Mouse (Mus musculus): ENCODE measurements at regions not wholly inside any gene's neighbourhood (a gene's known extent, or its start where the extent isn't known, plus 50 kb on each side); places are given as distances from the start of the nearest gene placed in this dataset.

- no peaks in the 10 kb centered on the region for H3K36me3 ChIP-seq (ENCODE audit: inconsistent target)
- 100% methylated on average over 4 of the region's 4 CpGs for WGBS (ENCODE audit: missing documents)
- no peak overlapping the region for H3K4me3 ChIP-seq (ENCODE audit: inconsistent target)
- H3K27ac ChIP-seq, result no peak overlapping the region
- H3K79me2 ChIP-seq (ENCODE audit: inconsistent target), result no peaks in the 10 kb centered on the region
Observed at GRCm38 (mm10) chr2:128247967-128248366, 122.1 kb downstream of the Bcl2l11 start.

- Histone ChIP-seq H3K79me2 (ENCODE audit: inconsistent target) (no peaks in the 10 kb centered on the region), H3K4me3 (ENCODE audit: inconsistent target) (no peak overlapping the region), H3K36me3 (ENCODE audit: inconsistent target) (no peaks in the 10 kb centered on the region), H3K27ac (no peak overlapping the region)
- 68% methylated on average over 4 of the region's 4 CpGs for WGBS (ENCODE audit: missing documents)
Observed at GRCm38 (mm10) chr2:128249188-128249587, 123.3 kb downstream of the Bcl2l11 start.

GRCm38 (mm10) chr2:128249607-128250006 is 123.8 kb downstream of the Bcl2l11 start:
- no peaks in the 10 kb centered on the region for H3K36me3 ChIP-seq (ENCODE audit: inconsistent target)
- H3K27ac ChIP-seq, result no peak overlapping the region
- no peaks in the 10 kb centered on the region for H3K79me2 ChIP-seq (ENCODE audit: inconsistent target)
- WGBS (ENCODE audit: missing documents), result 34% methylated on average over 2 of the region's 2 CpGs
- no peak overlapping the region for H3K4me3 ChIP-seq (ENCODE audit: inconsistent target)

GRCm38 (mm10) chr2:128250841-128251240 is 125.0 kb downstream of the Bcl2l11 start:
- Histone ChIP-seq H3K36me3 (ENCODE audit: inconsistent target) (no peaks in the 10 kb centered on the region), H3K27ac (no peak overlapping the region), H3K79me2 (ENCODE audit: inconsistent target) (no peaks in the 10 kb centered on the region), H3K4me3 (ENCODE audit: inconsistent target) (no peak overlapping the region)
- 83% methylated on average over 4 of the region's 4 CpGs for WGBS (ENCODE audit: missing documents)

GRCm38 (mm10) chr2:128256651-128257050 is 130.8 kb downstream of the Bcl2l11 start:
- no peaks in the 10 kb centered on the region for H3K79me2 ChIP-seq (ENCODE audit: inconsistent target)
- 98% methylated on average over 6 of the region's 6 CpGs for WGBS (ENCODE audit: missing documents)
- H3K4me3 ChIP-seq (ENCODE audit: inconsistent target), result no peak overlapping the region
- no peaks in the 10 kb centered on the region for H3K36me3 ChIP-seq (ENCODE audit: inconsistent target)
- no peak overlapping the region for H3K27ac ChIP-seq

- no peak overlapping the region for H3K27ac ChIP-seq
- no peaks in the 10 kb centered on the region for H3K36me3 ChIP-seq (ENCODE audit: inconsistent target)
- WGBS (ENCODE audit: missing documents), result 95% methylated on average over 9 of the region's 9 CpGs
- H3K79me2 ChIP-seq (ENCODE audit: inconsistent target), result no peaks in the 10 kb centered on the region
- H3K4me3 ChIP-seq (ENCODE audit: inconsistent target), result no peak overlapping the region
Observed at GRCm38 (mm10) chr2:128257262-128257661, 131.4 kb downstream of the Bcl2l11 start.

- WGBS (ENCODE audit: missing documents), result 93% methylated on average over 3 of the region's 3 CpGs
- H3K27ac ChIP-seq, result no peak overlapping the region
- no peak overlapping the region for H3K4me3 ChIP-seq (ENCODE audit: inconsistent target)
- H3K79me2 ChIP-seq (ENCODE audit: inconsistent target), result no peaks in the 10 kb centered on the region
- H3K36me3 ChIP-seq (ENCODE audit: inconsistent target), result no peaks in the 10 kb centered on the region
Observed at GRCm38 (mm10) chr2:128263880-128264279, 138.0 kb downstream of the Bcl2l11 start.

- Histone ChIP-seq H3K27ac (no peak overlapping the region), H3K79me2 (ENCODE audit: inconsistent target) (no peaks in the 10 kb centered on the region), H3K4me3 (ENCODE audit: inconsistent target) (no peak overlapping the region), H3K36me3 (ENCODE audit: inconsistent target) (no peaks in the 10 kb centered on the region)
- 91% methylated on average over 9 of the region's 9 CpGs for WGBS (ENCODE audit: missing documents)
Observed at GRCm38 (mm10) chr2:128265014-128265990, 139.5 kb downstream of the Bcl2l11 start.

- H3K4me3 ChIP-seq (ENCODE audit: inconsistent target), result no peak overlapping the region
- H3K79me2 ChIP-seq (ENCODE audit: inconsistent target), result no peaks in the 10 kb centered on the region
- 97% methylated on average over 9 of the region's 9 CpGs for WGBS (ENCODE audit: missing documents)
- no peaks in the 10 kb centered on the region for H3K36me3 ChIP-seq (ENCODE audit: inconsistent target)
- H3K27ac ChIP-seq, result no peak overlapping the region
Observed at GRCm38 (mm10) chr2:128270377-128271129, 144.7 kb downstream of the Bcl2l11 start.

- WGBS (ENCODE audit: missing documents), result 6% methylated on average over 5 of the region's 7 CpGs
- no peaks in the 10 kb centered on the region for H3K79me2 ChIP-seq (ENCODE audit: inconsistent target)
Observed at GRCm38 (mm10) chr2:128272789-128273188, 147.0 kb downstream of the Bcl2l11 start.

GRCm38 (mm10) chr2:128273292-128273691 is 147.5 kb downstream of the Bcl2l11 start:
- 100% methylated on average over 4 of the region's 4 CpGs for WGBS (ENCODE audit: missing documents)
- H3K4me3 ChIP-seq (ENCODE audit: inconsistent target), result no peak overlapping the region
- H3K27ac ChIP-seq, result no peak overlapping the region
- no peaks in the 10 kb centered on the region for H3K79me2 ChIP-seq (ENCODE audit: inconsistent target)
- H3K36me3 ChIP-seq (ENCODE audit: inconsistent target), result no peaks in the 10 kb centered on the region

More at GRCm38 (mm10) chr2:128272789-128273188, 147.0 kb downstream of the Bcl2l11 start:
- Histone ChIP-seq H3K4me3 (ENCODE audit: inconsistent target) (no peak overlapping the region), H3K36me3 (ENCODE audit: inconsistent target) (no peaks in the 10 kb centered on the region), H3K27ac (no peak overlapping the region)

GRCm38 (mm10) chr2:128276337-128276736 is 150.5 kb downstream of the Bcl2l11 start:
- Histone ChIP-seq H3K79me2 (ENCODE audit: inconsistent target) (no peaks in the 10 kb centered on the region), H3K4me3 (ENCODE audit: inconsistent target) (no peak overlapping the region), H3K36me3 (ENCODE audit: inconsistent target) (no peaks in the 10 kb centered on the region), H3K27ac (no peak overlapping the region)
- WGBS (ENCODE audit: missing documents), result 67% methylated on average over 5 of the region's 5 CpGs

- H3K4me3 ChIP-seq (ENCODE audit: inconsistent target), result no peak overlapping the region
- no peaks in the 10 kb centered on the region for H3K79me2 ChIP-seq (ENCODE audit: inconsistent target)
- no peaks in the 10 kb centered on the region for H3K36me3 ChIP-seq (ENCODE audit: inconsistent target)
- no peak overlapping the region for H3K27ac ChIP-seq
- WGBS (ENCODE audit: missing documents), result 85% methylated on average over 4 of the region's 4 CpGs
Observed at GRCm38 (mm10) chr2:128277387-128278123, 151.7 kb downstream of the Bcl2l11 start.

GRCm38 (mm10) chr2:128278124-128278432 is 152.2 kb downstream of the Bcl2l11 start:
- H3K27ac ChIP-seq, result no peak overlapping the region
- no peak overlapping the region for H3K4me3 ChIP-seq (ENCODE audit: inconsistent target)
- WGBS (ENCODE audit: missing documents), result 98% methylated on average over 5 of the region's 5 CpGs

More at GRCm38 (mm10) chr2:128278124-128278432, 152.2 kb downstream of the Bcl2l11 start:
- Histone ChIP-seq H3K79me2 (ENCODE audit: inconsistent target) (no peaks in the 10 kb centered on the region), H3K36me3 (ENCODE audit: inconsistent target) (no peaks in the 10 kb centered on the region)

Data from macrophage (primary cell).